ENCODE assay signal across 9 mouse cellular contexts in genomic region chr3:88510421-88511289, GRCm38 (mm10). TPM values are rescaled to one million over a fixed set of nuclear protein-coding genes. Genes with fewer than 3 reads are reported as not detected.
DNase-seq lines count a peak whose midpoint lies in the region; ATAC-seq and TF ChIP-seq lines count a peak whose summit lies in the region.
"Had no signal": no experiment of that assay in that cellular context is flagged by ENCODE, and none has a peak within 500 bp of the region (broad histone marks: within the 10 kb centered on the region; RNA-seq: fewer than 3 reads in every experiment).

No protein-coding gene starts in this region.

- H3K9ac ChIP-seq in heart, adult 2 months (ENCODE audit: low read depth, low read length), result peak overlapping the region; percentile 65
- H3K9ac ChIP-seq in ES-Bruce4 (ENCODE audit: low read depth, poor library complexity, severe bottlenecking), result peak overlapping the region; percentile 73
- H3K9ac ChIP-seq in heart, postnatal 0 days (replicated peaks; ENCODE audit: low read depth, low read length), result peak overlapping the region; percentile 26; the same call in 1 of the 2 replicates
- peak overlapping the region; percentile 55 for H3K9ac ChIP-seq in midbrain, embryonic 11.5 days (ENCODE audit: low read length)

- peak overlapping the region; percentile 80 for H3K27ac ChIP-seq in heart, adult 2 months
- H3K27ac ChIP-seq in ES-Bruce4 (ENCODE audit: insufficient read depth, low read length), result peak overlapping the region; percentile 90
- peak overlapping the region; percentile 90 for H3K27ac ChIP-seq in heart, postnatal 0 days (ENCODE audit: low read depth)
- peak overlapping the region; percentile 76; the same call in 1 of the 2 replicates for H3K27ac ChIP-seq in midbrain, embryonic 11.5 days (ENCODE audit: low read depth, low read length)

- H3K4me3 ChIP-seq in heart, adult 2 months, result peak overlapping the region; percentile 60
- H3K4me3 ChIP-seq in ES-Bruce4 (ENCODE audit: low read depth, low read length), result peak overlapping the region; percentile 87
- peak overlapping the region; percentile 43 for H3K4me3 ChIP-seq in heart, postnatal 0 days (ENCODE audit: low read depth, low read length)
- H3K4me3 ChIP-seq in midbrain, embryonic 11.5 days (ENCODE audit: low read depth, low read length), result peak overlapping the region; percentile 25; the same call in 1 of the 2 replicates

- intact Hi-C loops in heart, adult 2 months (cut with DNase I), result no loop called here

- H3K9me3 ChIP-seq in ES-Bruce4 (replicated peaks; ENCODE audit: control insufficient read depth, insufficient read depth, low read length, poor library complexity, severe bottlenecking), result no peaks in the 10 kb centered on the region
- no peaks in the 10 kb centered on the region for H3K9me3 ChIP-seq in heart, postnatal 0 days (replicated peaks; ENCODE audit: control insufficient read depth, low read length)
- no peaks in the 10 kb centered on the region for H3K9me3 ChIP-seq in midbrain, embryonic 11.5 days (ENCODE audit: control insufficient read depth, low read length)

- WGBS in heart, adult 2 months, result 55% methylated on average over 13 of the region's 13 CpGs
- WGBS in heart, postnatal 0 days, result 53% methylated on average over 13 of the region's 13 CpGs
- WGBS in midbrain, embryonic 11.5 days, result 59% methylated on average over 13 of the region's 13 CpGs

- no peak for DNase-seq in heart, adult 2 months
- DNase-seq in heart, postnatal 4 days, result no peak
- DNase-seq in heart, postnatal 0 days (ENCODE audit: low spot score), result no peak
- DNase-seq in midbrain, embryonic 11.5 days (ENCODE audit: low spot score, missing footprints), result peak; percentile 83
- DNase-seq in urinary bladder, postnatal 10 days (ENCODE audit: low spot score), result no peak
- DNase-seq in layer of hippocampus, postnatal 25 days (ENCODE audit: extremely low spot score in 1 of 2, low spot score in 1 of 2), result no peak

- TF ChIP-seq CTCF in heart, adult 2 months (IDR thresholded peaks at IDR 0.05), result no peak
- no peak for TF ChIP-seq CTCF in ES-Bruce4 (IDR thresholded peaks at IDR 0.05; ENCODE audit: low read depth, low read length)
- TF ChIP-seq CTCF in heart, postnatal 0 days (IDR thresholded peaks at IDR 0.05; ENCODE audit: low read depth), result no peak

- TF ChIP-seq EP300 in heart, adult 2 months (IDR thresholded peaks at IDR 0.05; ENCODE audit: insufficient read depth, low read depth, low read length), result no peak
- TF ChIP-seq EP300 in ES-Bruce4 (IDR thresholded peaks at IDR 0.05; ENCODE audit: insufficient read depth, low read depth, low read length), result no peak
- no peak for TF ChIP-seq EP300 in heart, postnatal 0 days (IDR thresholded peaks at IDR 0.05; ENCODE audit: low read depth)

- no peak for TF ChIP-seq POLR2A in heart, adult 2 months (IDR thresholded peaks at IDR 0.05; ENCODE audit: insufficient read depth, low read depth, low read length)
- TF ChIP-seq POLR2A in ES-Bruce4 (IDR thresholded peaks at IDR 0.05; ENCODE audit: insufficient read depth, low read length), result no peak

- no peaks in the 10 kb centered on the region for H3K79me2 ChIP-seq in heart, adult 2 months (replicated peaks; ENCODE audit: control insufficient read depth, insufficient read depth, low read length)

- peak overlapping the region; percentile 62 for H3K4me2 ChIP-seq in heart, postnatal 0 days (ENCODE audit: low read depth, low read length)
- H3K4me2 ChIP-seq in midbrain, embryonic 11.5 days, result peak overlapping the region; percentile 48

- H3K27me3 ChIP-seq in heart, adult 2 months (ENCODE audit: control insufficient read depth, insufficient read depth, low read length), result no peaks in the 10 kb centered on the region
- no peaks in the 10 kb centered on the region for H3K27me3 ChIP-seq in ES-Bruce4 (ENCODE audit: control insufficient read depth, insufficient read depth, low read length, poor library complexity, severe bottlenecking)
- no peaks in the 10 kb centered on the region for H3K27me3 ChIP-seq in heart, postnatal 0 days (ENCODE audit: control insufficient read depth, insufficient read depth, low read length)
- H3K27me3 ChIP-seq in midbrain, embryonic 11.5 days (ENCODE audit: control insufficient read depth, insufficient read depth, low read length), result no peaks in the 10 kb centered on the region
- H3K27me3 ChIP-seq: Patski had no signal

- H3K36me3 ChIP-seq in heart, adult 2 months (ENCODE audit: control insufficient read depth, insufficient read depth, low read length), result no peaks in the 10 kb centered on the region
- H3K36me3 ChIP-seq in ES-Bruce4 (ENCODE audit: control insufficient read depth, insufficient read depth, low read length, poor library complexity, severe bottlenecking), result no peaks in the 10 kb centered on the region
- H3K36me3 ChIP-seq in heart, postnatal 0 days (replicated peaks; ENCODE audit: control insufficient read depth, insufficient read depth, low read length), result no peaks in the 10 kb centered on the region
- no peaks in the 10 kb centered on the region for H3K36me3 ChIP-seq in midbrain, embryonic 11.5 days (ENCODE audit: control insufficient read depth, insufficient read depth, low read length)

- peaks cover 14% of the 10 kb centered on the region for H3K4me1 ChIP-seq in heart, adult 2 months (ENCODE audit: control insufficient read depth, insufficient read depth, low read length)
- H3K4me1 ChIP-seq in ES-Bruce4 (ENCODE audit: control insufficient read depth, insufficient read depth, low read length), result peaks cover 30% of the 10 kb centered on the region
- peaks cover 28% of the 10 kb centered on the region for H3K4me1 ChIP-seq in heart, postnatal 0 days (ENCODE audit: control insufficient read depth, insufficient read depth)
- H3K4me1 ChIP-seq in midbrain, embryonic 11.5 days (ENCODE audit: control insufficient read depth, insufficient read depth, low read length), result peaks cover 21% of the 10 kb centered on the region

- no peak for ATAC-seq in heart, postnatal 0 days (ENCODE audit: insufficient read depth, low read depth)
- no peak for ATAC-seq in midbrain, embryonic 11.5 days (ENCODE audit: low FRiP score)
- ATAC-seq in cerebellum, adult (ENCODE audit: insufficient number of reproducible peaks, low FRiP score, low TSS enrichment), result no peak

RNA-seq across cellular contexts. Expression of gene Lmna, which starts 0.9 kb away (rescaled TPM):
- total RNA-seq in heart, adult 2 months (2021), result 100 to 1,000 TPM; 117 to 138 TPM
- polyA plus RNA-seq in heart, adult 2 months (2012; rRNA removed), result 67.3 and 85.2 TPM in 2 replicates
- total RNA-seq in heart, postnatal 4 days (2021), result 100 to 1,000 TPM; 178 to 181 TPM
- polyA plus RNA-seq in ES-Bruce4 (2011; ENCODE audit: insufficient read depth, insufficient read length, low read depth, missing spikeins), result 30.0 and 37.2 TPM in 2 replicates
- total RNA-seq in heart, postnatal 0 days (2014; rRNA removed; ENCODE audit: low replicate concordance), result 156 and 210 TPM in 2 replicates
- 109 and 122 TPM in 2 replicates for polyA plus RNA-seq in heart, postnatal 0 days (2015; fragmentation: Nextera tagmentation; extraction: Ambion mirVana)
- 17.9 and 21.2 TPM in 2 replicates for polyA plus RNA-seq in midbrain, embryonic 11.5 days (2014; fragmentation: Nextera tagmentation; extraction: Ambion mirVana)
- total RNA-seq in layer of hippocampus, postnatal 25 days (2021), result 10 to 100 TPM; 35.6 to 38.8 TPM

RNA-seq across cellular contexts. Expression of gene Mex3a, which starts 21.5 kb away (rescaled TPM):
- total RNA-seq in heart, adult 2 months (2021), result under 1 TPM; 0.42 to 0.45 TPM
- 0.27 and 0.59 TPM in 2 replicates for polyA plus RNA-seq in heart, adult 2 months (2012; rRNA removed)
- total RNA-seq in heart, postnatal 4 days (2021), result 10 to 100 TPM; 11.7 TPM
- polyA plus RNA-seq in ES-Bruce4 (2011; ENCODE audit: insufficient read depth, insufficient read length, low read depth, missing spikeins), result 42.3 and 43.4 TPM in 2 replicates
- 6.0 and 9.7 TPM in 2 replicates for total RNA-seq in heart, postnatal 0 days (2014; rRNA removed; ENCODE audit: low replicate concordance)
- 2.6 and 2.7 TPM in 2 replicates for polyA plus RNA-seq in heart, postnatal 0 days (2015; fragmentation: Nextera tagmentation; extraction: Ambion mirVana)
- polyA plus RNA-seq in midbrain, embryonic 11.5 days (2014; fragmentation: Nextera tagmentation; extraction: Ambion mirVana), result 44.5 and 45.1 TPM in 2 replicates
- 1 to 10 TPM; 4.3 to 4.6 TPM for total RNA-seq in layer of hippocampus, postnatal 25 days (2021)

RNA-seq across cellular contexts. Expression of gene Rab25, which starts 37.4 kb away (rescaled TPM):
- not detected for total RNA-seq in heart, adult 2 months (2021)
- polyA plus RNA-seq in heart, adult 2 months (2012; rRNA removed), result 2.2 TPM in 1 of 2 replicates, not detected in the other
- total RNA-seq in heart, postnatal 4 days (2021), result not detected
- polyA plus RNA-seq in ES-Bruce4 (2011; ENCODE audit: insufficient read depth, insufficient read length, low read depth, missing spikeins), result 33.2 and 35.1 TPM in 2 replicates
- total RNA-seq in heart, postnatal 0 days (2014; rRNA removed; ENCODE audit: low replicate concordance), result 0.39 and 2.5 TPM in 2 replicates
- 0.16 TPM in 1 of 2 replicates, not detected in the other for polyA plus RNA-seq in heart, postnatal 0 days (2015; fragmentation: Nextera tagmentation; extraction: Ambion mirVana)
- polyA plus RNA-seq in midbrain, embryonic 11.5 days (2014; fragmentation: Nextera tagmentation; extraction: Ambion mirVana), result 0.25 and 0.86 TPM in 2 replicates
- total RNA-seq in layer of hippocampus, postnatal 25 days (2021), result not detected

RNA-seq across cellular contexts. Expression of gene Lamtor2, which starts 42.2 kb away (rescaled TPM):
- 100 to 1,000 TPM in 1 of 2 experiments, 10 to 100 TPM in 1; 94.3 to 104 TPM for total RNA-seq in heart, adult 2 months (2021)
- polyA plus RNA-seq in heart, adult 2 months (2012; rRNA removed), result 118 TPM in 2 replicates
- total RNA-seq in heart, postnatal 4 days (2021), result 10 to 100 TPM; 81.9 to 89.1 TPM
- polyA plus RNA-seq in ES-Bruce4 (2011; ENCODE audit: insufficient read depth, insufficient read length, low read depth, missing spikeins), result 138 and 151 TPM in 2 replicates
- total RNA-seq in heart, postnatal 0 days (2014; rRNA removed; ENCODE audit: low replicate concordance), result 3.6 and 34.6 TPM in 2 replicates
- polyA plus RNA-seq in heart, postnatal 0 days (2015; fragmentation: Nextera tagmentation; extraction: Ambion mirVana), result 131 and 136 TPM in 2 replicates
- 87.2 and 103 TPM in 2 replicates for polyA plus RNA-seq in midbrain, embryonic 11.5 days (2014; fragmentation: Nextera tagmentation; extraction: Ambion mirVana)
- total RNA-seq in layer of hippocampus, postnatal 25 days (2021), result 100 to 1,000 TPM in 1 of 2 experiments, 10 to 100 TPM in 1; 99.5 to 115 TPM

RNA-seq across cellular contexts. Expression of gene Ubqln4, which starts 42.9 kb away (rescaled TPM):
- total RNA-seq in heart, adult 2 months (2021), result 10 to 100 TPM; 70.1 to 76.5 TPM
- 69.3 and 86.7 TPM in 2 replicates for polyA plus RNA-seq in heart, adult 2 months (2012; rRNA removed)
- 10 to 100 TPM; 55.3 to 60.1 TPM for total RNA-seq in heart, postnatal 4 days (2021)
- polyA plus RNA-seq in ES-Bruce4 (2011; ENCODE audit: insufficient read depth, insufficient read length, low read depth, missing spikeins), result 118 and 133 TPM in 2 replicates
- total RNA-seq in heart, postnatal 0 days (2014; rRNA removed; ENCODE audit: low replicate concordance), result 74.9 and 82.4 TPM in 2 replicates
- polyA plus RNA-seq in heart, postnatal 0 days (2015; fragmentation: Nextera tagmentation; extraction: Ambion mirVana), result 18.3 and 19.0 TPM in 2 replicates
- 72.4 and 73.0 TPM in 2 replicates for polyA plus RNA-seq in midbrain, embryonic 11.5 days (2014; fragmentation: Nextera tagmentation; extraction: Ambion mirVana)
- 100 to 1,000 TPM; 113 to 114 TPM for total RNA-seq in layer of hippocampus, postnatal 25 days (2021)

Comparison
In these comparisons a context has a peak if more than half of its experiments do, and no peak if none do; other contexts are left out.
1. H3K4me3 ChIP-seq: peak in every context shown above with its lines; median percentile 87 in ES-Bruce4; 60 in heart, adult 2 months; 43 in heart, postnatal 0 days; 25 in midbrain, embryonic 11.5 days.